Comparison of ENCODE assay signal across 27 mouse cellular contexts in genomic region chr7:92363386-92363785, GRCm38 (mm10).
"Had no signal": no experiment of that assay in that cellular context is flagged by ENCODE, and none has a peak within 500 bp of the region (broad histone marks: within the 10 kb centered on the region; RNA-seq: fewer than 3 reads in every experiment).

No protein-coding gene starts in this region.

- H3K36me3 ChIP-seq: heart, embryonic 13.5 days; heart, embryonic 15.5 days; hindbrain, embryonic 13.5 days; intestine, embryonic 15.5 days; limb, embryonic 13.5 days; liver, embryonic 13.5 days; liver, embryonic 15.5 days had no signal

- H3K27ac ChIP-seq: gastrocnemius, adult 2 months; heart, adult 2 months; heart, embryonic 13.5 days; heart, embryonic 15.5 days; hindbrain, embryonic 13.5 days; intestine, embryonic 15.5 days; layer of hippocampus, adult 2 months; left cerebral cortex, adult 2 months; limb, embryonic 13.5 days; liver, embryonic 13.5 days; liver, embryonic 15.5 days had no signal

- ATAC-seq: hindbrain, embryonic 16.5 days; inflammation-experienced regulatory T-cells, adult 6 months; intestine, embryonic 15.5 days; intestine, postnatal 0 days had no signal

- H3K9me3 ChIP-seq: heart, embryonic 13.5 days; heart, embryonic 15.5 days; hindbrain, embryonic 13.5 days; intestine, embryonic 15.5 days; limb, embryonic 13.5 days; liver, embryonic 13.5 days; liver, embryonic 15.5 days had no signal

- DNase-seq: gastrocnemius, adult 2 months; gastrocnemius, postnatal 10 days; gastrocnemius, postnatal 25 days; heart, adult 11 months; heart, adult 2 months; heart, postnatal 14 days; heart, postnatal 36 days; kidney, adult 18-20 months; kidney, adult 8-10 months; kidney, postnatal 10 days; kidney, postnatal 25 days; kidney, postnatal 4 days; liver; liver, embryonic 13.5 days had no signal

- H3K4me3 ChIP-seq: gastrocnemius, adult 2 months; heart, adult 2 months; heart, embryonic 13.5 days; heart, embryonic 15.5 days; hindbrain, embryonic 13.5 days; intestine, embryonic 15.5 days; layer of hippocampus, adult 2 months; left cerebral cortex, adult 2 months; limb, embryonic 13.5 days; liver, embryonic 13.5 days; liver, embryonic 15.5 days had no signal

- H3K4me1 ChIP-seq: heart, embryonic 13.5 days; heart, embryonic 15.5 days; hindbrain, embryonic 13.5 days; intestine, embryonic 15.5 days; liver, embryonic 13.5 days; liver, embryonic 15.5 days had no signal

- H3K4me2 ChIP-seq: heart, embryonic 11.5 days; heart, embryonic 13.5 days; heart, embryonic 15.5 days; hindbrain, embryonic 13.5 days; intestine, embryonic 15.5 days; limb, embryonic 13.5 days; liver, embryonic 11.5 days; liver, embryonic 13.5 days; liver, embryonic 15.5 days had no signal

- H3K9ac ChIP-seq: heart, embryonic 13.5 days; heart, embryonic 15.5 days; hindbrain, embryonic 13.5 days; intestine, embryonic 15.5 days; limb, embryonic 13.5 days; liver, embryonic 13.5 days; liver, embryonic 15.5 days had no signal

- H3K27me3 ChIP-seq: heart, embryonic 13.5 days; heart, embryonic 15.5 days; hindbrain, embryonic 13.5 days; intestine, embryonic 15.5 days; limb, embryonic 13.5 days; liver, embryonic 13.5 days; liver, embryonic 15.5 days had no signal
